Comparison of ENCODE assay signal across 1 mouse cellular context in genomic region chr7:25076663-25077413, GRCm38 (mm10).
TF ChIP-seq lines count a peak whose summit lies in the region.

No protein-coding gene starts in this region.

TF ChIP-seq in myocyte, 11 proteins besides CTCF, POLR2A, EP300 and RAD21 (continued from another document):
- TF ChIP-seq REST (IDR thresholded peaks at IDR 0.05; ENCODE audit: insufficient read depth, insufficient read length), result peak; percentile 16
- no peak for TF ChIP-seq CEBPB (IDR thresholded peaks at IDR 0.05; ENCODE audit: insufficient read depth, poor library complexity, severe bottlenecking)
